Mouse (Mus musculus) splenic B cell, adult 2 months (primary cell): ENCODE results near the gene P2rx6.
A peak's percentile ranks its signal among the peaks of the same experiment; 100 is the strongest.

Experiments used
- DNase-seq: peaks from one replicate; pipeline ENCODE4 v3.0.0-alpha.2; 2011; ENCODE audit warnings: low read depth, low spot score
- H3K27me3 ChIP-seq: 2 replicates; pipeline ENCODE4 v1.6.1; 2012; ENCODE audit warnings: mild to moderate bottlenecking, low read length, moderate library complexity, mixed read lengths; ENCODE audit not compliant: control insufficient read depth, poor library complexity, insufficient read depth, severe bottlenecking
- H3K36me3 ChIP-seq: 2 replicates; pipeline ENCODE4 v1.6.1; 2012; ENCODE audit warnings: mild to moderate bottlenecking, low read length, moderate library complexity, mixed read lengths; ENCODE audit not compliant: control insufficient read depth, poor library complexity, insufficient read depth, severe bottlenecking

The P2rx6 gene

DNA sequence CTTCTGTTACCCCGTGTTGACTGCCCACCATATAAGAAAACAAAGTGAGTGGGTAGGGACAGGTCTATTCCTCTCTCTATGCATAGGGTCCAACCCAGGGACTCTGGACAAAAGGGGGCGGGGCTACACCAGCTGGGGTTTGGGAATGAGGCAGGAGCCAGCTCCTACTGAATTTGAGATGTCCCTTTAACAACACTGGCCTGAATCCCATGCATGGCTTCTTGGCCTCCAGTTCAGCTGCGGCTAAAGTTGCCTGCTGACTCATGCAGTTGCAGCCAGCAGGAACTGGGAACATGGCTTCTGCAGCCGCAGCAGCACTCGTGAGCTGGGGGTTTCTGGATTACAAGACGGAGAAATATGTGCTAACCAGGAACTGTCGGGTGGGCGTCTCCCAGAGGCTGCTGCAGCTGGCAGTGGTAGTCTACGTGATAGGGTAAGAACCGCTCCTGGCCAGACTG lies at the start of gene P2rx6:
Gene P2rx6, plus strand, starts transcription at position 135 of the 458 bp plus-strand sequence.
- no peaks in the 10 kb centered on the region for H3K36me3 ChIP-seq
- DNase-seq, result peak; percentile 10
- H3K27me3 ChIP-seq, result no peaks in the 10 kb centered on the region

GRCm38 (mm10) chr16:17518910-17519309 lies 42.8 kb upstream of the P2rx6 start:
- DNase-seq, result no peak
- Histone ChIP-seq H3K36me3 (peaks cover 11% of the 10 kb centered on the region), H3K27me3 (no peaks in the 10 kb centered on the region)

DNA sequence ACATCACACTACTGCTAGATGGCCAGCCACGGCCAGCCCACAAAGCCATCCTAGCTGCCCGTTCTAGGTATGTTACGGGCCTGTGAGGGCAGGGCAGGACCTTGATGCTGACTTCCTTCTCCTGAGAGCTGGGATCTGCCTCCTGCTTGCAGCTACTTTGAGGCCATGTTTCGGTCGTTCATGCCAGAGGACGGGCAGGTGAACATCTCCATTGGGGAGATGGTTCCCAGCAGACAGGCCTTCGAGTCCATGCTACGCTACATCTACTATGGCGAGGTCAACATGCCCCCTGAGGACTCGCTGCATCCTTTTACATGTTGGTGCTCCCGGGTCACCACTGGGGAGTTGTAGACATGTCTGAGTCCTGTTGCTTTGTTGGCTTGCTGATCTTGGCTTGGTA lies 37.5 kb upstream of the P2rx6 start:
- peaks cover 10% of the 10 kb centered on the region for H3K36me3 ChIP-seq
- DNase-seq, result no peak
- no peaks in the 10 kb centered on the region for H3K27me3 ChIP-seq

- Histone ChIP-seq H3K27me3 (no peaks in the 10 kb centered on the region), H3K36me3 (peaks cover 8% of the 10 kb centered on the region)
- no peak for DNase-seq
These were observed 36.2 kb upstream of the P2rx6 start for GRCm38 (mm10) chr16:17525524-17525923.

DNA sequence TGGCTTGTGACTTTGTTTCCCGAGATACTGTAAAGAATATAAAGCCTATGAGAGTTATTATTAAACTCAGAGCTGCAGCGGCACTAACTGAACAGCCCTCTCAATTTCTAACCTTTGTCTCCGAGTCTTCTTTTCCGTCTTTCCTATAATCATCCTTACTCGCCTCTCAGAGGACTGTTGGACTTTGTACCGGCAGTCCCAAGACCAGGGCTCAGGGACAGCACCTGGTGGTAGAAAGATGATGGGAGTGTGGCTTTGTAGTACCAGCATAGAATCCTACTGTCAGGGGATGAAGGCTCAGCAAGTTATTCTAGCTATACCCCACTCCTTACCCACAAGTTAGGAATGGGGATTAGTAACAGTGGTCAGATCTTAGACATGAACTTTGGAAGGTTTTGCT lies 35.5 kb upstream of the P2rx6 start:
- DNase-seq, result no peak
- H3K27me3 ChIP-seq, result no peaks in the 10 kb centered on the region
- H3K36me3 ChIP-seq, result peaks cover 4% of the 10 kb centered on the region

- DNase-seq, result no peak
- Histone ChIP-seq H3K36me3 (peaks cover 2% of the 10 kb centered on the region; the same call in 1 of the 2 replicates), H3K27me3 (no peaks in the 10 kb centered on the region)
These were observed 34.1 kb upstream of the P2rx6 start for GRCm38 (mm10) chr16:17527606-17528005.

DNA sequence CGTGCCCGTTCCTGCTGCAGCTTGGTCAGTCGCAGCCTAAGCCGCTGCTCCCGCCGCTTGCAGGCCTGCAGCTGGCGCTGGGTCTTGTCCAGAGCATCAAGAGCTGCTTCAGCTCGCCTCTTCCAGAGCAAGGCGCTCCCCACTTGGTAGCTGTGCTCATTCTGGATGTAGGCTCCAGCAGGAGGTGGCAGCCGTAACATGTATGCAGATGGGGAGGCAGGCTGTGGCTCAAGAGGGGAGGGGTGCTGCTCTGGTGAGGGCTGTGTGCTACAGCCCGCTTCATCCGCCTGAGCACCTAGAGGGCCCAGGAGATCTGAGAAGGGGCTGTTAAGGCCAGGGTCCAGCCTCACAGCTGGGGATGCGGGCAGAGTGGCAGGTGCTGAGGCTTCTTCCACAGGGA lies 33.4 kb upstream of the P2rx6 start:
- Histone ChIP-seq H3K36me3 (peaks cover 2% of the 10 kb centered on the region; the same call in 1 of the 2 replicates), H3K27me3 (no peaks in the 10 kb centered on the region)
- no peak for DNase-seq

GRCm38 (mm10) chr16:17529981-17530586 lies 31.6 kb upstream of the P2rx6 start:
- Histone ChIP-seq H3K36me3 (no peaks in the 10 kb centered on the region; the same call in 1 of the 2 replicates), H3K27me3 (no peaks in the 10 kb centered on the region)
- DNase-seq, result no peak

DNA sequence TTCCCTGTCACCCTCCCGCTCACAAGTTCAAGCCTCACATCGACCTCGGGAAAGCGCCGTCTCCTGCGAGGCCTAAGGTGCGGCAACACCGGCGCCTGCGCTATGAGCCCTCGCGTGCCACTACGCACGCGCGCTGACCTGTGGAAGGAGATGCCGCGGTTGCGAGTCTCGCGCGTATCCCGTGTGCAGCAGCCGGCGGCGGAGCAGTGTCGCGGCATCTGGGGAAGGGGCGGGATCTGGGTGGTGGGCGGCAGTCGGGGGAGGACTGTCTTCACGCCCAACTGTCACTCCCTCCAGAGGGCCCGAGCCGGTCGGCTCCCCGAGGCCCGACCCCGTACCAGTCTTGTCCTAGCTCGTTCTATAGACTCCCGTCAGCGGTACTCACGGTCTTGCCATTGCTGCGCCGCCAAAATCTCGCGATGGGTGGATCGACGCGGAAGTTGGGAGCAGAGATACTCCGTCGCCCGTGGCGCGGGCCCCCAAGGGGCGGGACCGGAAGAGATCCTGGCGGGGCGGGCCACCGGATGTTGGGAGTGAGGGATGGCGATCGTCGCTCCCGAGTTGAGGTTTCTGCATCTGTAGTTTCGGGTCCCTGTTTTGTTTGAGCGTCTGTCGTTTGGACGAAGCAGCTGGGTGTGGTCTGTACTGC lies 30.9 kb upstream of the P2rx6 start, which contains the start of gene Thap7:
Gene Thap7, minus strand, starts transcription at position 497 of the 649 bp plus-strand sequence.
- Histone ChIP-seq H3K36me3 (no peaks in the 10 kb centered on the region; the same call in 1 of the 2 replicates), H3K27me3 (no peaks in the 10 kb centered on the region)
- peak; percentile 96 for DNase-seq

DNA sequence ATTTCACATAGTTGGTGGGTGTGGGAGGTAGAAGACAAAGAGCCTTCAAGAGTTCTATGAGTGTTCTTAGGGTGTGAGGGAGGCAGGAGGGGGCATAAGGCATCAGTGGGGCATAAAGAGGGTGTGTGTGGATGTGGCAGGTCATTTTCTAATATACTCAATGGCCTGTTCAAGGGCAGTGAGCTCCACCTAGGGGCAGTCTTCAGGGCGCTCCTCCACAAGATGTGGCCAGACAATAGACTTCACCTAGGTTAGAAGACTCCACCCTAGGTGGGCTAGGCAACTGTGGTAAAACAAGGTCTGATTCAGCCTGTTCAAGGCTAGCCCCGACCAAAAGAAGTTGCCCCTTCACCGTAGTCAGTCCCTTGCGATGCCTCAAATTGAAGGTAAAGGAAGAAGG lies 29.4 kb upstream of the P2rx6 start:
- DNase-seq, result peak; percentile 54

DNA sequence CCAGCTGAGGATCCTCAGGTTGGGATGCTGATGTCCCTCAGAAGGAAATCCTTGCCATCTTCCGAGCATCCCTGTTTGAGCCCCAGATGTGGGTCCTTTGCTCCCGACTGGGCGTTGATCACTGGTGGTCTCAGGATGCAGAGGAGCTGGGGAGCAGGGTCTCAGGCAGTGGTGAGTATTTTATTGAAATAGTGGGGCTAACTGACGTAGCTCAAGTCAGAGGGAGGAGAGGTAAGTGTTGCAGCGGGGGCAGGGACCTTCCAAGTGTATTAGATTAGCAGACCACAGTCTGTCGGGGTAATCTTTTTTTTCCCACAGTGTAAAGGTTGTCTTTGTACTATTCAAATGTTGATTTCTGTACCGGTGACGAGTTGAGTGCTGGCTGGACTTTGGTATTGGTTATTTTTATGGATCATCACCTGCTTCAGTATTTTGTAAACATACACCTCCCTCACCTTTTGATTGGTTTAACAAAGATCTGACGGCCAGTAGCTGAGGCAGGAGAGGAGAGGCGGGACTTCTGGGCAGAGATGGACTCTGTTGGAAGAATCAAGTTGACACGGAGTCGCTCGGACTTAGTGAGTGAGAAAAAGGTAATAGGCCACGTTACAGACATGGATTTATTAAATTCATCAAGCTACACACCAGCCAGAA lies 28.9 kb upstream of the P2rx6 start:
- no peaks in the 10 kb centered on the region for H3K36me3 ChIP-seq
- H3K27me3 ChIP-seq, result no peaks in the 10 kb centered on the region
- no peak for DNase-seq

More for the DNA sequence above, 29.4 kb upstream of the P2rx6 start:
- H3K36me3 ChIP-seq, result no peaks in the 10 kb centered on the region
- no peaks in the 10 kb centered on the region for H3K27me3 ChIP-seq

DNA sequence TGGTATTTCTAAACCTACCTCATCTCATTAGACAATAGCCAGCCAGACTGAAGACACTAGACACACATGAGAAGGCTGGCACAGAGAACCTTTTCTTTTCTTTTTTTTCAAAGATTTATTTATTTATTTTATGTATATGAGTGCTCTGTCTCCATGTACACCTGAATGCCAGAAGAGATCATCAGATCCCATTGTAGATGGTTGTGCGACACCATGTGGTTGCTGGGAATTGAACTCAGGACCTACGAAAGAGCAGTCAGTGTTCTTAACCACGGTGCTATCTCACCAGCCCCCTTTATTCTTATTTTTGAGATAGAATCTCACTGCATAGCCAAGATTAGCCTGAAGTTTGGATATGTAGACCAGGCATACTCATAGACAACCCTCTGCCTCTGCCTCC lies 25.1 kb upstream of the P2rx6 start:
- DNase-seq, result no peak
- Histone ChIP-seq H3K27me3 (no peaks in the 10 kb centered on the region), H3K36me3 (no peaks in the 10 kb centered on the region)

- H3K36me3 ChIP-seq, result no peaks in the 10 kb centered on the region
- no peaks in the 10 kb centered on the region; the same call in 1 of the 2 replicates for H3K27me3 ChIP-seq
- no peak for DNase-seq
These were observed 19.1 kb upstream of the P2rx6 start for GRCm38 (mm10) chr16:17542632-17543031.

DNA sequence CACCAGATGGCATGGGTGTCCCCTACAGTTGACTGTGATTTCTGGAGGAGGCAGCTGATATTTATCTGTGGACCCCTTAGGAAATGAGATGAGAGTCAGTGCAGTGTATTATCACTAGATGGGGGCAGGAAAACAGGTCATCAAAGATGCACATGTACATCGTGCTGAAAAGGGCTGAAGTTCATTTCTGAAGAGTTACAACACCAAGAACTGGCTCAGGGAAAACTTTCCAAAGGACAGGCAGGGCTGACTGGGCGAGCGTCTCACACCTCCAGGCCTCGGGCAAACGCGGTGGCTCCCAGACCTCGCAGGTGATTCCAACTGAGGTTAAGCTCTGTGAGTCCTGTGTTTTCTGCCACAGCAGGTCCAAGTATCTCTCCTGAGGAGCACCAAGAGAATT lies 8.8 kb upstream of the P2rx6 start:
- DNase-seq, result no peak
- no peaks in the 10 kb centered on the region for H3K27me3 ChIP-seq

More for the DNA sequence above, 8.8 kb upstream of the P2rx6 start:
- H3K36me3 ChIP-seq, result no peaks in the 10 kb centered on the region
